Mouse (Mus musculus) thymus, adult 18-20 months (tissue): ENCODE measurements around the gene Fubp1.

Experiments
- DNase-seq, 2 experiments: peaks; one replicate each; pipeline ENCODE4 v3.0.0; 2022; ENCODE audit warnings: mixed read lengths in 2 of 2

Gene Fubp1

GRCm38 (mm10) chr3:152239592-152239991 is 29.4 kb downstream of the Fubp1 start:
- DNase-seq: no peak

- DNase-seq: no peak
These were observed 30.9 kb downstream of the Fubp1 start for GRCm38 (mm10) chr3:152241098-152241497.

- DNase-seq: no peak
These were observed 33.1 kb downstream of the Fubp1 start for GRCm38 (mm10) chr3:152243304-152243703.

DNA sequence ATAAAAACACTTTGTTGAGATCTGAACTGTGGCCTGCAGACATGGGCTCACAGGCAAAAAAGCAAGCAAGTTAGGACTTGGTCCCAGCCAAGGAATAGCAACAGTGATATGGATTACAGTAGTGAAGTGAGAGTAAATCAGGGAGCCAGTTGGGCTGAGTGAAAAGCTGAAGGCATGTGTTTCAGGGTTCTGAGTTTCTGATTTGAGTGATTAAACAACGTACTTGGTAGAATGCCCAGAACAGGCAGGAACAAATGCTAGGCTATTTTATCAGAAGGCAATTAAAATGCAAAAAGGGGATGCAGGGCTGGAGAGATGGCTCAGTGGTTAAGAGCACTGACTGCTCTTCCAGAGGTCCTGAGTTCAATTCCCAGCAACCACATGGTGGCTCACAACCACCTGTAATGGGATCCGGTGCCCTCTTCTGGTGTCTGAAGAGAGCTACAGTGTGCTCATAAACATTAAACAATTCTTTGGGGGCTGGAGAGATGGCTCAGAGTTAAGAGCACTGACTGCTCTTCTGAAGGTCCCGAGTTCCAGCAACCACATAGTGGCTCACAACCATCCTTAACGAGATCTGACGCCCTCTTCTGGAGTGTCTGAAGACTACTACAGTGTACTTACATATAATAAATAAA is 35.2 kb downstream of the Fubp1 start:
- DNase-seq: no peak

- DNase-seq: no peak
These were observed 37.5 kb downstream of the Fubp1 start for GRCm38 (mm10) chr3:152247708-152248107.

DNA sequence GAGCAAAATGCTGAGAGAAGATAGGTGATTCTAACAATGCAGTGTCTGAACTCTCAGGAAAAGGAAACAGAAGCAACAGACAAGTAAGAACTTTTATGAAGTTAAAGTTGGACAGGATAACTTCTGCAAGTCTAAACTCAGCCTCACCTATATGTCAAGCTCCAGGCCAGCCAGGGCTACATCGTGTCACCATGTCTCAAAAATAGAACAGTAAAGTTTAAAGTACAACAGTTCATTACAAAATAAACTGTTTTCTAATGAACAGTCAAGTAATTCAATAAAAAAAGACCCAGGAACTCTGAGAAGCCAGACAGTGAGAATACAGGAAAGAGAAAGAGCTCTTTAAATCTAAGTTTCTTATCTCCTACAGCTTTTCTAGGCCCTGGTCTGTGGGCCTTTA is 40.3 kb downstream of the Fubp1 start:
- no peak for DNase-seq

DNA sequence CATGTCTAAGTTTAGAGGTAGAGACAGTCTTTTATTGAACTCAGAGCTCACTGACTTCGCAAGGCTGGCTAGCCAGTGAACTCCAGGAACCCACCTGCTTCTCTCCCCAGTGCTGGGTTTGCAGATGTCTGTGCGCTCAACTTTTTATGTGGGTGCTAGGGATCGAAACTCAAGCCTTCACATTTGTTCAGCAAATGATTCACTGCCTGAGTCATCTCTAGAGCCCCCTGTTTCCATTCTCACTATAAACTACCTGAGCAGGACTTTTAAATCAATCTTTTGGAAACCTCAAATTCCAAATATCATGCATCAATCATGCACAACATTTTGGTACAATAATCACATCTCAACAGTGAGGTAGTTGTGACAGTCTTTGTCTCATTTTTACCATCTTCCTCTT is 47.3 kb downstream of the Fubp1 start:
- DNase-seq: no peak

DNA sequence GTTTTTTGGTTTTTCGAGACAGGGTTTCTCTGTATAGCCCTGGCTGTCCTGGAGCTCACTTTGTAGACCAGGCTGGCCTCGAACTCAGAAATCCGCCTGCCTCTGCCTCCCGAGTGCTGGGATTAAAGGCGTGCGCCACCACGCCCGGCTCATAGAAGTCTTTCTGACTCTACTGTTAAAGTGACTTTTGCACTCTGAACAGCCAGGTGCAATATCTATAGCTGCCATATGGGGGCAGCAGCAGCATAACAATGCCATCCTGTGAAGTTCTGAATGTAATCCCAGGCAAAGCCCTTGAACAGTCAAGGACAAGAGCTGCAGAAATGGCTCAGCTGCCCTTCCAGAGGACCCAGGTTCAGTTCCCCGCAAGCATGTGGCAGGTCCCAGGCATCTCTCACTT is 49.2 kb downstream of the Fubp1 start:
- DNase-seq: peak in 1 of 2 experiments; percentile 25

DNA sequence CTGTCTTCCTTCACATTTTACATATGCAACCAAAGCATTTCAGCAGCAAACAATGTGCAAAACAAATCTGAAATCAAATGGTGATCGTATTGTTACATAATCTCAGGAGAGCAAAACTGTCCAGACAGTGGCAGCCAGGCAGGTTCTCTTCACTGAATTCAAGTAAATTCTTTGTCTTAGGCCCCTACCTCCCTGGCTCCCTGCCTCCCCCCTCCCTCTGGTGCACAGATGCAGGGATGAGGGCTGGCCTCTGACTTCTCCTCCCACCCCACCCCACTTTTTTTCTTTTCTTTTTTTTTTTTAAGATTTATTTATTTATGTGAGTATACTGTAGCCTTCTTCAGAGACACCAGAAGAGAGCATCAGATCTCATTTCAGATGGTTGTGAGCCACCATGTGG is 50.1 kb downstream of the Fubp1 start:
- no peak for DNase-seq

DNA sequence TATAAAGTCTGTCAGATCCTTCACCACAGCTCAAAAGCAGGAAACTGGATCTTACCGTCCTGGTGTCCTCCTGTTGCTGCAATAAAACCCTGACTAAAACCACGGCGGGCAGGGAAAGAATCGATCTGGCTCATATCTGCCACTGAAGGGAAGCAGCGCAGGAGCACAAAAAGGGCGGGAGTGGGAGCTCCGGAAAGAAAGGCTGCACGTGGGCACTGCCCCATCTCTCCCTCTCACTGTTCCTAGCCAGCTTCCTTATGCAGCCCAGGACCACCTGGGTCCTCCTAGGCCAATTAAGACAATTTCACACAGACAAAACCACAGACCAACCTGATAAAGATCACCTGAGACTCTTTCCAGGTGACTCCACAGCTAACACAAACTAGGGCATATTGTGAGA is 51.2 kb downstream of the Fubp1 start:
- DNase-seq: no peak

DNA sequence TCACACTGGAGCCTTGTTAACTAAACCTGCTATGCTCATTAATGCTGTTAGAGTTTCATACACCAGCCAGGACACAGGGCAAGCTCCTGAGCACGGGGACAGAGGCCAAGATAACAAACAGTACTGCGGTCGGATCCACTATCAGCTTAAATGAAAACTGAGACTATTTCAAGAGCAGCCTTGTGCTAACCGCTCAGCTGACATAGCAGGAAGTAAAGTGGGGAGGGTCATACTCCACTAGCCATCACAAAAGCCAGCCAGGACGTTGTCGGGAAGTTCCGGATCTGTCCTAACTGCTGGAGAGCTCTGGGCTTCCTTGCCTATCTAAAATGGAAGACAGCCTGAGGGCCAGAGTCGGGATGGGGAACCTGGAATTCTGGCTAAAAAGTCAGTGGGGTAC is 51.7 kb downstream of the Fubp1 start:
- no peak for DNase-seq

- no peak for DNase-seq
These were observed 54.2 kb downstream of the Fubp1 start for GRCm38 (mm10) chr3:152264374-152264773.

DNA sequence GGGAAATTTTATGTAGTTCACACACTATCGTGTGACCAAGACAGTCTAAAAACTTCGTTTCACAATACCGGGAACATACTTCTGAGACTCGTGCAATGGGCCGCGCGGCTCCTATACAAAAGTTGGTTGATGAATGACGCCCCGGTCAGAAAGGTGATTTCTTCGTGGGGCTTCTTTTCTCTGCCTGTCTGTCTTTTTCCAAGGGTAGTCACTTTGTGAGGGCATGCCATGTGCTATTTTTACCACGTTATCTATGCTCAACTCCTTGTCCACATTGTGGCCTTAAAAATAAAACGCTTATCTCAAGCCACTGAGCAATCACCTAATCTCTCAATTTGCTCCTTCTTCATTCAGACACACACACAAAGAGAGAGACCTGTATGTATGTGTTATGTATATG is 54.6 kb downstream of the Fubp1 start:
- DNase-seq: no peak

DNA sequence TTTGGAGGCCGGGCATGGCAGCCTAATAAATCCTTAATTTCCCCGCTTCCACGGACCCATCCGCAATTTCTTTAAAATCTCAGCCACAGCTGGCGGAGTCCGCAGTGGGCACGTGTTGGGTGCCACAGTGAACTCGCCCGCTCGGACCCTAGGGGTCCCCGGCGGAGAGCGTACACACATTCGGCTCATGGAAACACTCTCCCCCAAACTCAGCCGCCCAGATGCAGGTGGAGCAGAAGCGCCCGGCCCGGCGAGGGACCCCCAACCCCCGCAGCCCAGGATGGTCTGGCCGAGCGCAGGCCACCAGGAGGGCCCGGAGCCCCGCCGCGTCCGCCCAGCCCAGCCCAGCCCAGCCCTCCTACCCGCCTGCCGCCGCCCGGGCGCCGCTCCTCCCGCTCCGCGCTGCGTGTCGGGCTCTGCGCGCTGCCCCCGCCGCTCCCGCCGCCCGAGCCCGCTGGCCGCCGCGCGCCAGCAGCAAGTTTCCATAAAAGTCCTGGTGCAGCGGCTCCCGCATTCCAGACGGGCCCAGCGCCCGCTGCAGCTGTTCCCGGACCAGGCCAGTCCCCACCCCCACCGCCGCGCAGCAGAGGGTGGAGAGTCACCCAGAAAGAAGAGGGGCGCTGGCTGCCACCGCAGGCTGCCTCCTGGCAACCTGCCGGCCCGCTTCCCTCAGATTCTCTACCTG is 55.3 kb downstream of the Fubp1 start:
- no peak for DNase-seq

DNA sequence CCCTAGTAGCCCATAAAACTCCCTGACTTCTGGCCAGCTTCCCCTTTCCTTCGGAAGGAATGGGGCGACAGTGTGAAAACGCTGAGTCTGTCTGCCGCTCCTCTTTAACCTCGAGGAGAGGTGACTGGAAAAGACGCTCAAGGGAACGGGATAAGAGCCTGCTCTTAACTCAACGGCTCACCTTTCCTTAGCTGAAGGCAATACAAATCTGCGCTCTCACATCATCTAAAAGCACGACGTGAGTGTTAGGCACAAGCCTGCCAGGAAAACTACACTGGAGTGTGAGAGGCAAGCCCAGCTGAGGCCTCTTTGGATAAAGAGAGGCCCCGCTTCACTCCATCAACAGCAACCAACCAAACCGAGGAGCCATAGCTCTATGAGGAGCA is 55.8 kb downstream of the Fubp1 start, which contains the start of gene Nexn:
Nexn (minus strand) TSS at position 315 of the 386 bp plus-strand sequence.
- no peak for DNase-seq

DNA sequence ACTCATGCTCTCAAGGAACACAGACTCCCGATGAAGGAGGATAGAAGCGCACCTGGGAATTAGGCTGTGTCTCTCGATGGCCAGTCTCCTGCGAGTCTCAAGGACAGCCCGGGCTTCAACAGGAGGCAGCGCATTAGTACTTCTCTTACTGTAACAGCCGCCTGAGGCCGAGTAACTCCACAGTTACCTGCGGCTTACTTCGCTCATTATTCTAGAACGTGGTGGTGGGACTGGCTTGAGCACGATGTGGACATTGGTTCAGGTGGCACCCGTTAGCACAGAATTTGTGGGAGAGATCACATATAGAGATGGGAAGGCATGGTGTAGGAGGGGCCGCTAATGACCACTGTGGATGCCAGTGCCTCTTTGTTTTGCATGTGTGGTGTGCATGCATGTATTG is 57.9 kb downstream of the Fubp1 start:
- DNase-seq: no peak

- no peak for DNase-seq
These were observed 61.0 kb downstream of the Fubp1 start for GRCm38 (mm10) chr3:152271071-152271710.

DNA sequence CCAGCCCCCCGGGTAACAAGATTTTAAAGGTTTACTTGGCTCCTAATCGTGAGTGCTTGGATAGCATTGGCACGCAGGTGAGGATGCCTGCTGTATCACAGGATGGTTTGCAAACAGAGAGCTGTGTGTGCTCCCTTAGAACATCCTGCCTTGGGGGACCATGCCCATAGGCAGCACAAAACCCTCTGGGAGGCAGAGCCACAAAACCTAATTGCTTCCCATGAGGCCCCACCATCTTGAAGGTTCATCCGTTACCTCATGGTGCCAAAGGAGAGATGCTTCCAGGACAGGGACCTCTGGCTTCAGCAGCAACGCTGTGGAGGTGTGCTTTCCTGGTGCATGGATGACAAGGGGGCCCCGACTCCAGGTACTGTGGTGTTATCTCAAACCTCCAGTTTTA is 61.7 kb downstream of the Fubp1 start:
- DNase-seq: no peak

- no peak for DNase-seq
These were observed 62.9 kb downstream of the Fubp1 start for GRCm38 (mm10) chr3:152272974-152273685.

DNA sequence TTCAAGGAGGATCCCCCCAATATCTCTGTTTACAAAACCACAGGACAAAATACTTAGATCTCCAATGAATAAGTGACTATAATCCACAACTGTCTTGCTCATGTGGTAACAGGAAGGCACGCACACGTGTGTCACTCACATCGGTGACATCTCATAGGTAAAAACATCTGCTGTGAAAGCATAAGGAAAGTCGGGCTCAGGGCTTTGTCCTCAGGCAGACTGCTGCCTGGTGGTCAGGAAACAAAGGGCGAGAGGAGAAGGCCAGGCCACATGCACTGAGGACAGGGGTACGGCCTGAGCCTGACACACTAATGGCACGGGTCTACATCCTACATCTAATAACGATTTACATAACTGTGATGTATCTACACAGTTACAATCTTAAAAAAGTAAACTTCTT is 64.8 kb downstream of the Fubp1 start:
- no peak for DNase-seq

- DNase-seq: no peak
These were observed 66.7 kb downstream of the Fubp1 start for GRCm38 (mm10) chr3:152276935-152277334.

DNA sequence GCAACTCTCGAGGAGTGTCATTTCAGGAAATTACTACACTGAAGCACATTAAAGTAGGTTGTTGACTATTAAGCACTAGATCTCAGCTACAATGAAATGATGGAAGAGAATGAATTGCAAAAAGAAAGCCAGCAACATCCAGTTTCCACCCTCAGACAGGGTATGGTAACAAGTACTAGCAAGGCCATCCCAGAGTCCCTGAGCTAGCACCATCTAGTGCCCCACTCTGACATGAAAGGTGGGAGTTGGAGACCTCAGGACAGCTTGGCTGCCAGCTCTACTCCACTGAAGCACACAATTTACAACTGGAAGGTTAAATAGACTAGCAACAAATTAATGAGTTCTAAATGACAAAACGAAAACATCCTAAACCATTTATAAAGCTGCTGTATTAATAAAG is 67.7 kb downstream of the Fubp1 start:
- no peak for DNase-seq

GRCm38 (mm10) chr3:152278431-152278830 is 68.2 kb downstream of the Fubp1 start:
- no peak for DNase-seq

GRCm38 (mm10) chr3:152282126-152282525 is 71.9 kb downstream of the Fubp1 start:
- DNase-seq: no peak
